Mouse (Mus musculus) heart, postnatal 14 days (tissue): ENCODE measurements around the gene Tssc4. TPM values are rescaled to one million over a fixed set of nuclear protein-coding genes. Genes with fewer than 3 reads are reported as not detected.

Experiments
- DNase-seq, 2 experiments: peaks; one replicate each; pipeline ENCODE4 v3.0.0; 2021 to 2022
- intact Hi-C: fragments of 180-260 bp; cut with DNase I; formaldehyde crosslinking; loops from one replicate; pipeline ENCODE4 v1.15.1; 2025
- total RNA-seq, 2 experiments: library from RNA; stranded (reverse); gene quantifications; 2 replicates each; pipeline ENCODE4 v1.2.3; 2021

The Tssc4 gene
- total RNA-seq, 2 experiments from 2014 or later, result 19.0 to 20.7 TPM

- intact Hi-C loops, result no loop called here
- no peak for DNase-seq
Measured at GRCm38 (mm10) chr7:143044049-143044825, 24.8 kb upstream of the Tssc4 start.

- intact Hi-C loops, result no loop called here
- no peak for DNase-seq
Measured at GRCm38 (mm10) chr7:143044826-143045206, 24.2 kb upstream of the Tssc4 start.

- intact Hi-C loops, result no loop called here
- DNase-seq, result no peak
Measured at GRCm38 (mm10) chr7:143046358-143046757, 22.7 kb upstream of the Tssc4 start.

GRCm38 (mm10) chr7:143049331-143049730 is 19.7 kb upstream of the Tssc4 start:
- no peak for DNase-seq
- intact Hi-C loops, result no loop called here

GRCm38 (mm10) chr7:143049841-143050816 is 18.9 kb upstream of the Tssc4 start:
- intact Hi-C loops, result no loop called here
- DNase-seq, result peak; percentile 56 to 70

GRCm38 (mm10) chr7:143051316-143051715 is 17.7 kb upstream of the Tssc4 start:
- intact Hi-C loops, result no loop called here
- DNase-seq, result no peak

GRCm38 (mm10) chr7:143052626-143053007 is 16.4 kb upstream of the Tssc4 start, which contains the start of gene Cd81:
Cd81 (plus strand) TSS chr7:143052739.
- DNase-seq, result peak; percentile 92 to 96
- intact Hi-C loops, result loop anchor here (1.0 kb wide), 1 partner anchor 44 kb away; no protein-coding TSS in a partner anchor

GRCm38 (mm10) chr7:143053008-143053899 is 15.8 kb upstream of the Tssc4 start:
- intact Hi-C loops, result loop anchor here (1.0 kb wide), 1 partner anchor 45 kb away; no protein-coding TSS in a partner anchor
- DNase-seq, result peak; percentile 82

GRCm38 (mm10) chr7:143053961-143054611 is 15.0 kb upstream of the Tssc4 start:
- no peak for DNase-seq
- intact Hi-C loops, result loop anchor here (1.0 kb wide), 1 partner anchor 46 kb away; no protein-coding TSS in a partner anchor

- no peak for DNase-seq
- intact Hi-C loops, result no loop called here
Measured at GRCm38 (mm10) chr7:143054612-143054965, 14.5 kb upstream of the Tssc4 start.

GRCm38 (mm10) chr7:143055001-143055400 is 14.0 kb upstream of the Tssc4 start:
- intact Hi-C loops, result no loop called here
- no peak for DNase-seq

- intact Hi-C loops, result no loop called here
- DNase-seq, result no peak
Measured at GRCm38 (mm10) chr7:143055499-143056186, 13.4 kb upstream of the Tssc4 start.

GRCm38 (mm10) chr7:143057023-143057422 is 12.0 kb upstream of the Tssc4 start:
- intact Hi-C loops, result no loop called here
- no peak for DNase-seq

GRCm38 (mm10) chr7:143057667-143058220 is 11.3 kb upstream of the Tssc4 start:
- intact Hi-C loops, result no loop called here
- no peak for DNase-seq

GRCm38 (mm10) chr7:143058221-143058697 is 10.8 kb upstream of the Tssc4 start:
- intact Hi-C loops, result no loop called here
- DNase-seq, result peak in 1 of 2 experiments; percentile 50

- intact Hi-C loops, result no loop called here
- peak; percentile 64 to 70 for DNase-seq
Measured at GRCm38 (mm10) chr7:143059202-143059870, 9.7 kb upstream of the Tssc4 start.

GRCm38 (mm10) chr7:143062704-143063103 is 6.3 kb upstream of the Tssc4 start:
- DNase-seq, result no peak
- intact Hi-C loops, result no loop called here

GRCm38 (mm10) chr7:143064226-143064625 is 4.8 kb upstream of the Tssc4 start:
- DNase-seq, result no peak
- intact Hi-C loops, result no loop called here
